Mouse (Mus musculus) lung, adult 2 months (tissue): ENCODE data around the gene Gimap3. TPM values are rescaled to one million over a fixed set of nuclear protein-coding genes. Genes with fewer than 3 reads are reported as not detected.

Experiments used
- DNase-seq: peaks from one replicate; pipeline ENCODE4 v3.0.0; 2022
- H3K4me1 ChIP-seq: fragments of 200-500 bp; 2 replicates; pipeline ENCODE4 v1.6.1; 2011; ENCODE audit warnings: low read length; ENCODE audit not compliant: control insufficient read depth, insufficient read depth
- H3K4me3 ChIP-seq: fragments of 200-500 bp; replicated peaks from 2 replicates; pipeline ENCODE3; 2011; ENCODE audit warnings: low read depth, mild to moderate bottlenecking, control low read depth, low read length; ENCODE audit errors: extremely low read depth
- CTCF ChIP-seq: fragments of 200-500 bp; IDR thresholded peaks from 2 replicates; pipeline ENCODE4 v1.5.1; 2011; ENCODE audit warnings: mild to moderate bottlenecking, low read length, control low read depth; ENCODE audit not compliant: insufficient read depth
- POLR2A ChIP-seq: fragments of 200-500 bp; IDR thresholded peaks from 2 replicates; pipeline ENCODE4 v1.6.1; 2011; ENCODE audit warnings: low read depth, mild to moderate bottlenecking, control low read depth, low read length, borderline replicate concordance; ENCODE audit errors: extremely low read depth
- WGBS: fragments of 180-500 bp; shearing (Covaris S2); methylation state at CpG from one replicate; pipeline ENCODE4 v1.1.7; 2018; 5-methylcytosine and 5-hydroxymethylcytosine counted together
- polyA plus RNA-seq: library from polyadenylated mRNA; depleted of rRNA; stranded (reverse); fragments of >200 nt; gene quantifications from 2 replicates; pipeline ENCODE4 v1.2.3, GENCODE M21; 2012

The Gimap3 gene
- polyA plus RNA-seq, 1 experiment = 15.4 TPM

DNA sequence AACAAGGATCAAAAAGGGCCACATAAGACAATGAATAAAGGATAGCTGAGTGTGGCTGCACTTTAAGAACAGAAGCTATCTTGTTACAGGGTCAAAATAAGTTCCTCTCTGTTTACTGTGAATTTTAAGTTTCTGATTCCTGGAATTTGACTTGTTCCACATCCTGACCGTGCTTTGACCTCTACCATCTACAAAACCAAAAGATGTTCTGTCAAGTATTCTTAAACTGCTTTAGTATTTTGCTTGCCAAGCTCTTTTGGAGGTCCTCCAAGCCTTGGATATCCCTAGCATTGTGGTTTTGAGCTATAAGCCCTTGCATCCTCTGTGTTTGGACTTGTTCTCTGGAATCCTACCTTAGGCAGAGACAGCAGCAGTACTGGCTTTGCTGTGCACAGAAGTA is 14.5 kb upstream of the Gimap3 start:
- no peak for DNase-seq
- TF ChIP-seq CTCF (no peak), POLR2A (no peak)
- H3K4me3 ChIP-seq = no peak overlapping the region
- peaks cover 6% of the 10 kb centered on the region for H3K4me1 ChIP-seq
- WGBS = 17% methylated on average over 1 of the region's 1 CpGs

DNA sequence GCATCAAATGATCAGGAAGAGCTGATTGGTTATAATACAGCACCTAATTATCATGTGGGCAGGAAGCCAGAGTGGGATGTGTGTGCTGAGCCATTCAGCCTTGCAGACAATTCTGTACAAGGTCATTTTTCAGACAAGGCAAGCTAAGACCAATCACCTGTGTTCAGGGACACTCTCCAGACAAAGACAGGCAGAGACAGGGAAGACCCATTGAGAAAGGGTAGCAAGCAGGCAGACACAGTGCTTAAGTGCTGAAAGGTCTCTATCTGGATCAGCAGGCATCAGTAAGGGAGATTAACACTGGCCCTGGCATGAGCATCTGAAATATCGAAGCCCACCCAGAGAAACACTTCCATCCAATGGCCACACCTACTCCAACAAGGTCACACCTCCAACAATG is 13.8 kb upstream of the Gimap3 start:
- Histone ChIP-seq H3K4me3 (no peak overlapping the region), H3K4me1 (peaks cover 6% of the 10 kb centered on the region)
- TF ChIP-seq POLR2A = no peak
- no peak for TF ChIP-seq CTCF
- DNase-seq = no peak
- 82% methylated on average over 1 of the region's 1 CpGs for WGBS

DNA sequence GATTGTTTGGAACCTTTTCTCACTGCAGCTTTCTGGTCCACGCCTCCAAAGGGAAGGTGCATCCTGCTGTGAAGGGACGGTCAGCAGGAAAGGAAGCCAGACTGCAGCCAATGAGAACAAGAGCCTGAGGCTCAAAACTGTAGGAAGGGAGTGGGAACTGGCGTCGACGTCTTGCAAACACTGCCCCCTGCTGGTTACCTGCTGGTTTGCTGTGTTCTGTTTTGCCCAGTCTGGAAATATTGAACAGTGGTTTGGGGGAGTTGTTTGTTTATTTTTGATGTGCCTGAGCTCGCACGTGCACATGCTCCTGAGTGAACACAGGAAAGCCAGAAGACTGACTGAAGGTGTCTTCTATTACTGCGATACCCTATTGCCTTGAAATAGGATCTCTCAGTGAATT is 1.4 kb upstream of the Gimap3 start:
- TF ChIP-seq POLR2A (no peak), CTCF (peak; percentile 95)
- DNase-seq = peak; percentile 79
- Histone ChIP-seq H3K4me3 (no peak overlapping the region), H3K4me1 (no peaks in the 10 kb centered on the region)
- WGBS = 7% methylated on average over 8 of the region's 8 CpGs

DNA sequence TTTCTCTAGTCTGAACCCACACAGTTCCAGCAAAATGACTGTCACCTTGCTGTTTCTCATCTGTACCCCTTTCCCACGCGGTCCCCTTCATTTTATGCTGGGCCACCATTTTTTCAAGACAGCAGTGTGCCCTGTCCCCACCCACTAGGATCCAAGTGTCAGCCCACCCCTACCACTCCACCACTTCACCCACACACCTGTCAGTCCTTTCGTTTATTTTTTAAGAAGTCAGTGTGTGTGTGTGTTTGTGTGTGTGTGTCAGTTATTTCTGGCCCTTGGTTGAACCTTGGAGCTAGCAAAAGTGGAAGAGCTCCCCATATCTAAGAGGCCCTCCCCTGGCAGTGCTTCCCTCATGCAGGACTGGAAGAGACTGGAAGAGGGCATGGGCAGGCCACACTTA is 1.7 kb downstream of the Gimap3 start:
- DNase-seq = no peak
- no peak overlapping the region for H3K4me3 ChIP-seq
- 72% methylated on average over 3 of the region's 3 CpGs for WGBS
- H3K4me1 ChIP-seq = no peaks in the 10 kb centered on the region
- TF ChIP-seq CTCF (no peak), POLR2A (no peak)

DNA sequence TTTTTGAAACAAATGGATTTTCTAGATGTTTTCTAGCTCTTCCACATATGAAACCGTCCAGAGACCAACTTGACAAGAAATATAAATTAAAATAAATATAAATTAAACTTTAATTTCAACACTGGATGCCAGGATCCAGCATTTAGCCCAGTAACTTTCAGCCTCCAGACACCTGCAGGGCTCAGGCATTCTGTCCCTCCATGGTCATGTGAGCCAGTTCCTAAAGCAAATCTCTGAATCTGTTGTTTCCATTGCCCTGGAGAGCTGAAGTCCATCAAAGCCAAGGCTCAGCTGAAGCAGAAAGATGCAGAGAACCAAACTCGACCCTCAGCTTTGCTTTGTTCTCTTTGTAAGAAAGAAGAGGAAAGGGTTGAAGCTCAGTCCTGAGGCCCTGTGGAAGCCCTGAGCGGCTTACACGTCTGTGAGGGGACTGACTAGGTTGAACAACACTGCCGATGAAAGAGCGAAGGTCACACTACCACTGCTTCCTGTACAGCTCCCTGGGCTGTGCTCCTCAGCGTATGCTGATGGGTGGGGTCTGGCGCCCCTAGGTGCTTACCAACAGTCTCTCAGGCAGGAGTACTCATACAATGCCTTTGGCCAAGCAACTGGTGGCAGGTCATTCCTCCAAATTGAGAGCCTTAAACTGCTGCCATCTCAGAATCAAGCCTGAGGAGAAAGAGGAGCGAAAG is 2.3 kb downstream of the Gimap3 start:
- H3K4me3 ChIP-seq = no peak overlapping the region
- 54% methylated on average over 9 of the region's 9 CpGs for WGBS
- no peaks in the 10 kb centered on the region for H3K4me1 ChIP-seq
- no peak for DNase-seq
- TF ChIP-seq CTCF (no peak), POLR2A (no peak)

DNA sequence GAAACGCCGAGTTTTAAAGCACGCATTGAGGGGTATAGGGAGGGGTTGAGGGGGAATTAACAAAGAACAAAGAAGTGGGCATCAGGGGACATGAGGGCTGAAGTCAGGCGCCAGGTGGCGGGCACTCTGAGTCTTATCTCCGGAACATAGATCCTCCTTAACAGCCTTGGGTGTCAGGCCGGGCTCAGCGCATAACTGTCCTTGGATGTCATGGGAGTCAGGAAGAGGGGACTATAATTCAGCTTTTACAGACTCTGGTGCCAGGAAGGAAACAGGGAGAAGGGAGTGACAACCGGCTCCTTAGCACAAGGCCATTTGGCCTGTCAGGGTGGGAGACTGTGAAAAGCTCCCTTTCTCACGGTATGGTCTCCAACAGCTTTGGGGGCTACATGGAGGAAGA is 6.2 kb downstream of the Gimap3 start:
- 88% methylated on average over 10 of the region's 10 CpGs for WGBS
- H3K4me1 ChIP-seq = no peaks in the 10 kb centered on the region
- no peak overlapping the region for H3K4me3 ChIP-seq
- DNase-seq = no peak
- no peak for TF ChIP-seq CTCF
- TF ChIP-seq POLR2A = no peak

DNA sequence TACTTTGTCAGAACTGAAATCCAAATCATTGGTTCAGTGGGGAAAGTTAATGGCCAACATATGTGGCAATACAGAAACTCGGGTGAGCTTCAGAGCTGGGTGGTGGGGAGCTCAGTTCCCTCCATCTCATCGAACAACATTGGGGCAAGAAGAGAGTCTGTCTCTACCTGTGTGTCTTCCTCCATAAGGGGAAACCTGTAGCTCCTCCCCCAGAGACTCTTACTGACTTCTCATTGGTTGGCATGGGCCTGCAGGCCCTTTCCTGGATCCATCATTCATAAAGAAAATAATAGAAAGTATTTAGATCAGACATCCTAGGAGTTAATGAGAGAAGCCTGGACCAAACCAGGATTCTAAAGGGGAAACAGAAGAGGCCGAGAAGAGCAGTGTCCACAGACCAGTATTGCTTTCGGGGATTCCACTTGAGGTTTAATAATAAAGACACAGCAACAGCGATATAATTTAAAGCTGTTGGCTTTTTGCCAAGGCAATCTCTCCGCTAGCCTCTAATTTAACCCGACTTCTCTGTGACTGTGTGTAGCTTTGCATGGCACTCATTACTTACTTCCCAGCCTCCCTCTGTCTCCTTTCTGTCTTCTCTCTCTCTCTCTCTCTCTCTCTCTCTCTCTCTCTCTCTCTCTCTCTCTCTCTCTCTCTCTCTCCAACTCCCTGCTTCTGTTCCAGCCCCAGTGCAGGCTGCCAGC is 6.9 kb downstream of the Gimap3 start:
- no peaks in the 10 kb centered on the region for H3K4me1 ChIP-seq
- WGBS = 64% methylated on average over 7 of the region's 7 CpGs
- no peak overlapping the region for H3K4me3 ChIP-seq
- TF ChIP-seq CTCF (no peak), POLR2A (no peak)
- no peak for DNase-seq

DNA sequence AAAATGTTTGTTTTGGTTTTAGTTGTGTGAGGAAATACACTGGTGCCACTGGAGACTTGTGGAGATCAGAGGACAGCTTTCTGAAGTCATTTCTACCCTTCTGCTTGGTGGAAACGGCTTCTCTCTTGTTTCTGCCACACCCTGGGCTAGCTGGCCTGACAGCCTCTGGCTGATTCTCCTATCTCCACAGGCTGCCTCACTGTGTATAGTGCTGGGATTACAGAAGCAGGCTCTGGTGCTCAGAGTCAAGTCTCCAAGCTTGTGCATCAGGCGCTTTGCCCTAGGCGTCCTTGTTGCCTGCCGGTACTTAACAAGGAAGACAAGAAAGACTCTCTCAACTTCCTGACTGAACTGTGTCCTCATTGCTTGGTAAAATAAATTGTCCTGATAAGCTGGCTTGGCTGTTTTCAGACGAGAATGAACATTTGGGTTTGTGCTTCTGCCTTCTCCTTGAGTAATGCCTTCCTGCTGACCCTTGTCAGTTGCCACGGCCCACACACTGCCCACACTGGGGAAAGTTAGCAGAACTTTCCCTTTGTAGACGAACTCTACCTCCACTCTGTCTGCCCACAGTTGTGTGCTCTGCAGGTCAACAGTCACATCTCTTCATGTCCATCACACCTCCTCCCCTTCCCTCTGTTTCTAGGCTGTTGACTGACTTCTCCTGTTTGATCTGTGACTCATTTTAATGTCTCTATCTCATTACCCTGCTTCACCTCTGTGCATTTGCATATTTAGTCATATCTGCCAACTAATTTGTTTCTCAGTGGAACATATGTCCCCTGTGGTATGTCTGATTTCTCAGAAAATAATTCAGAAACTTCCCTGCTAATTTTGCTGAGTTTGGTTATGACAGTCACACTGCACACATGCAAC is 23.3 kb downstream of the Gimap3 start:
- WGBS = 17% methylated on average over 7 of the region's 7 CpGs
- TF ChIP-seq POLR2A (0 out of 2 replicates have a peak, but pooled peaks have one; percentile 21), CTCF (no peak)
- no peak for DNase-seq
- Histone ChIP-seq H3K4me1 (peaks cover 11% of the 10 kb centered on the region), H3K4me3 (peak overlapping the region; percentile 58)

DNA sequence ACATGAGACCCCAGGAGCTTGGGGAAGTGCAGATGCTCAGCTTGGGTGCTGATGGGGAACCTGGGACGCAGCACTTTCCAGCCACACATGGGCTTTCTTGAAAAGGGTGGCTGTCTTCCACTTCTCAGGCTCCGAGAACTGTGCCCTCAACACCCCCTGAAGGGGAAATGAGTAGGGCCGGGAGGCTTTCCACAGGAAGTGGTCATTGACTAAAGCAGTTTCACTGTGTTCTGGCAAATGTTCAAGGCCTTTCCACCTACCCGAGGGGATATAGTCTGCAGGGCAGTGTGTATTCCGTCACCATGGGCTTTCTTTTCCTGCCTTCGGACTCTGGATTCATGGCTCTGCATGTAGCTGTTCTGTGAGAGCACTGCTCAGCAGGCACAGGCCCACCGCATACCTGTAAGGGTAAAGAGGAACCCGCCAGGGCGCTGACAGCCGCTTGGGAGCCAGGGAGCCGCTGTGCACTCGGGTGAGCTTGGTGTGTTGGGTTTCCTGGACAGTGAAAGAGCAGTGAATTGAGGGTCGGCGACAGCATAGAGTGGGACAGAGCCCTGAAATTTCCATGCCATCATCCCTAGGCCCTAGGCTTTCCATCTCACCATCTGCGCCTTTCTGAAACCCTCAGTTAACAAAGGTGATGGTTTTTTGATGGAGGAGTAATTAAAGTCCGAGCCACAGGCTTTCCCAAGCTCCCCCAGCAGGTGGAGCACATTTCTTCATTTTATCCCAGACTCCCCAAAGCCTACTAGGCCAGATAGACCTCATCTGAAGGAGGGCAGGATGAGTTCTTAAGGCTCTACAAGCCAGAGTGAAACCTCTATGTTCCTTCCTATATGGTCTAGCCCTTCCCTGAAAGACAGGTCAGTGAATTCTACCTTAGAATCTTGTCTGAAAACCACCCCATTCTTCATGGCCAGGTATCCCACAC is 24.4 kb downstream of the Gimap3 start, which contains the start of gene Gimap5:
Gene Gimap5, plus strand, starts transcription at position 239 of the 931 bp plus-strand sequence.
- peak within 1 kb of the TSS; percentile 62 for H3K4me3 ChIP-seq
- peak; percentile 50 for DNase-seq
- TF ChIP-seq CTCF = peak; percentile 63
- TF ChIP-seq POLR2A = peak; percentile 9; the same call in 1 of the 2 replicates
- H3K4me1 ChIP-seq = peaks cover 11% of the 10 kb centered on the region
- 23% methylated on average over 16 of the region's 16 CpGs for WGBS
